ENCODE assay signal across 19 mouse cellular contexts in the genomic region with DNA sequence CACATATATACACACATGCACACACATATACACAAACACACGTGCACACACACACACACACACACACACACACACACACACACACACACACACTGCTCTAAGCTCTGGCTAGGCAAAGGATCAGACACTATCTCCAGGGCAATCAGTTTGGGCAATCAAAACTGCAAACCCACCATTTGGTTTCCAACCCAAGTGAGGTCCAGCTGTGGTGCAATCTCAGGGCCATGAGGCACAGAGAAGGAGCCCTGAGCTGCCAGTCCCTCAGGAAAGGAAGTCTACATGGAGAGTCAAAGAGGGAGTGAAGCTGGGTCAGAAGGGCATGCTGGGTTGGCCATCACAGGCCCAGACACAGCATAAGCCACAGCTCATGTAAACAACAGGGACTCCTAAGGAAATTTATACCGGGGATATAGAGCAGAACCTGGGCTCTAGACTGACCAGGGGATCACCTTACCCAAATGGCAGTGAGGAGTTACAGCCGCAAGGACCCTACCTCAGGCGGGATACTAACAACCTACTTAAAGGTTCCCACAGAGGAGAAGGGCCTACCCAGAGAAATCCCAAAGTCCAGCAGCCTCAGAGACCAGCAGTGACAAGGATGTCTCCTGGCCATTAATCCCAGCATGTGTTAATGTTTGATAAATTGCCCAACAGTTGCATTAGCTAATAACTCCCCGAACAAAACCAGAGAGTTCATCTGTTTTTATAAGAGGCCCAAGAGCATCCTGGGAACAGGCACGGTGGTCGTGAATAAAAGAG. TPM values are rescaled to one million over a fixed set of nuclear protein-coding genes. Genes with fewer than 3 reads are reported as not detected.
DNase-seq lines count a peak whose midpoint lies in the region; ATAC-seq and TF ChIP-seq lines count a peak whose summit lies in the region.
"Had no signal": no experiment of that assay in that cellular context is flagged by ENCODE, and none has a peak within 500 bp of the region (broad histone marks: within the 10 kb centered on the region; RNA-seq: fewer than 3 reads in every experiment).

No protein-coding gene starts in this region.

- H3K27ac ChIP-seq in liver, adult 2 months (replicated peaks; ENCODE audit: insufficient read depth, low read depth, low read length) = no peak overlapping the region
- peak overlapping the region; percentile 60 for H3K27ac ChIP-seq in embryonic facial prominence, embryonic 11.5 days (replicated peaks; ENCODE audit: low read depth, low read length)
- peak overlapping the region; percentile 44 for H3K27ac ChIP-seq in embryonic facial prominence, embryonic 15.5 days (replicated peaks)
- H3K27ac ChIP-seq: gastrocnemius, adult 2 months; hindbrain, embryonic 14.5 days had no signal

- DNase-seq in heart, postnatal 4 days = peak; percentile 3
- no peak for DNase-seq in heart, postnatal 10 days
- DNase-seq in liver, adult 2 months (ENCODE audit: extremely low read depth, low read depth, low spot score) = peak; percentile 58
- DNase-seq in liver = no peak
- DNase-seq in embryonic facial prominence, embryonic 11.5 days (ENCODE audit: low spot score) = no peak
- no peak for DNase-seq in c-Kit-positive CD71-positive TER-119-positive erythroid progenitor cells, embryonic 14.5 days (ENCODE audit: low spot score)
- DNase-seq in thymus, postnatal 4 days = no peak
- DNase-seq: cerebellum, postnatal 10 days; gastrocnemius, adult 2 months; left cerebral cortex, postnatal 4 days; right cerebral cortex, adult 18-20 months; thymus, adult 18-20 months had no signal

- H3K9me3 ChIP-seq in embryonic facial prominence, embryonic 11.5 days (replicated peaks; ENCODE audit: control insufficient read depth, low read length) = no peaks in the 10 kb centered on the region
- H3K9me3 ChIP-seq in embryonic facial prominence, embryonic 15.5 days (replicated peaks) = no peaks in the 10 kb centered on the region

- no peaks in the 10 kb centered on the region for H3K27me3 ChIP-seq in liver, adult 2 months (ENCODE audit: control insufficient read depth, insufficient read depth, low read length)
- H3K27me3 ChIP-seq in embryonic facial prominence, embryonic 11.5 days (ENCODE audit: control insufficient read depth, insufficient read depth, low read length) = no peaks in the 10 kb centered on the region
- peaks cover 10% of the 10 kb centered on the region; the same call in 1 of the 2 replicates for H3K27me3 ChIP-seq in embryonic facial prominence, embryonic 15.5 days

- no peak for TF ChIP-seq POLR2A in liver, adult 2 months (IDR thresholded peaks at IDR 0.05; ENCODE audit: extremely low read depth, insufficient read depth, low read length)

- no peaks in the 10 kb centered on the region for H3K36me3 ChIP-seq in liver, adult 2 months (ENCODE audit: control insufficient read depth, insufficient read depth, low read length)
- no peaks in the 10 kb centered on the region for H3K36me3 ChIP-seq in embryonic facial prominence, embryonic 11.5 days (replicated peaks; ENCODE audit: control insufficient read depth, insufficient read depth, low read depth, low read length)
- no peaks in the 10 kb centered on the region for H3K36me3 ChIP-seq in embryonic facial prominence, embryonic 15.5 days

- 52% methylated on average over 7 of the region's 7 CpGs for WGBS in liver, adult 2 months
- WGBS in embryonic facial prominence, embryonic 11.5 days = 33% methylated on average over 7 of the region's 7 CpGs
- WGBS in embryonic facial prominence, embryonic 15.5 days = 40% methylated on average over 7 of the region's 7 CpGs

- no peak overlapping the region for H3K4me3 ChIP-seq in liver, adult 2 months (ENCODE audit: insufficient read depth, low read depth, low read length)
- H3K4me3 ChIP-seq in embryonic facial prominence, embryonic 11.5 days (ENCODE audit: low read depth, low read length) = no peak overlapping the region
- H3K4me3 ChIP-seq in embryonic facial prominence, embryonic 15.5 days (replicated peaks) = no peak overlapping the region
- H3K4me3 ChIP-seq: gastrocnemius, adult 2 months had no signal

- no peaks in the 10 kb centered on the region for H3K79me2 ChIP-seq in liver, adult 2 months (ENCODE audit: control insufficient read depth, insufficient read depth, low read length)

- ATAC-seq in embryonic facial prominence, embryonic 11.5 days (replicated peaks; ENCODE audit: insufficient number of reproducible peaks, low FRiP score, low TSS enrichment, low read depth) = no peak
- no peak for ATAC-seq in embryonic facial prominence, embryonic 15.5 days (ENCODE audit: insufficient number of reproducible peaks, low FRiP score, low TSS enrichment, low read depth)

- H3K4me1 ChIP-seq in liver, adult 2 months (ENCODE audit: control insufficient read depth, insufficient read depth, low read length) = no peaks in the 10 kb centered on the region
- peaks cover 8% of the 10 kb centered on the region for H3K4me1 ChIP-seq in embryonic facial prominence, embryonic 11.5 days (ENCODE audit: control insufficient read depth, insufficient read depth, low read length)
- peaks cover 35% of the 10 kb centered on the region for H3K4me1 ChIP-seq in embryonic facial prominence, embryonic 15.5 days

- TF ChIP-seq CTCF in liver, adult 2 months (IDR thresholded peaks at IDR 0.05; ENCODE audit: low read depth, low read length) = no peak

- intact Hi-C loops in heart, postnatal 10 days (cut with DNase I) = no loop called here

- no peak overlapping the region for H3K4me2 ChIP-seq in embryonic facial prominence, embryonic 11.5 days (ENCODE audit: low read depth, low read length)
- H3K4me2 ChIP-seq in embryonic facial prominence, embryonic 15.5 days (replicated peaks) = no peak overlapping the region
- H3K4me2 ChIP-seq: heart, embryonic 11.5 days; hindbrain, embryonic 14.5 days had no signal

- no peak overlapping the region for H3K9ac ChIP-seq in liver, adult 2 months (ENCODE audit: low read depth, low read length)
- H3K9ac ChIP-seq in embryonic facial prominence, embryonic 11.5 days (replicated peaks; ENCODE audit: low read length) = no peak overlapping the region
- H3K9ac ChIP-seq in embryonic facial prominence, embryonic 15.5 days = no peak overlapping the region
- H3K9ac ChIP-seq: hindbrain, embryonic 14.5 days had no signal

RNA-seq across cellular contexts. Expression of gene Gm12830, which starts 42.6 kb away (rescaled TPM):
- not detected for total RNA-seq in heart, postnatal 4 days (2021)
- not detected for total RNA-seq in heart, postnatal 10 days (2021)
- total RNA-seq in liver, adult 2 months (2014; rRNA removed) = not detected in 2 replicates
- not detected in 2 replicates for polyA plus RNA-seq in liver, adult 2 months (2012; rRNA removed)
- polyA plus RNA-seq in embryonic facial prominence, embryonic 11.5 days (2014; fragmentation: Nextera tagmentation; extraction: Ambion mirVana) = not detected in 2 replicates
- not detected in 2 replicates for polyA plus RNA-seq in embryonic facial prominence, embryonic 15.5 days (2015; fragmentation: Nextera tagmentation; extraction: Ambion mirVana)
- total RNA-seq: CH12.LX; gastrocnemius, adult 2 months; left cerebral cortex, postnatal 4 days; megakaryocyte-erythroid progenitor cell, adult 5-6 weeks; neutrophil, adult 5-6 weeks had no signal
- polyA plus RNA-seq: heart, embryonic 11.5 days; hindbrain, embryonic 14.5 days; lung, postnatal 0 days had no signal

Comparison
In these comparisons a context has a peak if more than half of its experiments do, and no peak if none do; other contexts are left out.
1. DNase-seq: peak in heart, postnatal 4 days (single experiment) and liver, adult 2 months (single experiment); none in heart, postnatal 10 days (0 of 2), liver (single experiment), embryonic facial prominence, embryonic 11.5 days (single experiment), c-Kit-positive CD71-positive TER-119-positive erythroid progenitor cells, embryonic 14.5 days (single experiment) and thymus, postnatal 4 days (single experiment).